Comparison of ENCODE assay signal across 37 mouse cellular contexts in genomic region chr13:61021844-61022243, GRCm38 (mm10). TPM values are rescaled to one million over a fixed set of nuclear protein-coding genes. Genes with fewer than 3 reads are reported as not detected.
"Had no signal": no experiment of that assay in that cellular context is flagged by ENCODE, and none has a peak within 500 bp of the region (broad histone marks: within the 10 kb centered on the region; RNA-seq: fewer than 3 reads in every experiment).

No protein-coding gene starts in this region.

- H3K27me3 ChIP-seq: embryonic facial prominence, embryonic 12.5 days; embryonic facial prominence, embryonic 13.5 days; embryonic facial prominence, embryonic 15.5 days; forebrain, embryonic 12.5 days; forebrain, embryonic 13.5 days; forebrain, embryonic 15.5 days had no signal

- DNase-seq: cerebellum, adult 9-11 months; cerebellum, postnatal 10 days; cerebellum, postnatal 14 days; cerebellum, postnatal 25 days; cerebellum, postnatal 36 days; embryo, embryonic 11 days; forebrain, postnatal 0 days; gastrocnemius, adult 2 months; gastrocnemius, postnatal 10 days; gastrocnemius, postnatal 14 days; gastrocnemius, postnatal 25 days; gastrocnemius, postnatal 36 days; heart, adult 11 months; heart, adult 18-20 months; heart, adult 2 months had no signal

- H3K27ac ChIP-seq: embryonic facial prominence, embryonic 10.5 days; embryonic facial prominence, embryonic 12.5 days; embryonic facial prominence, embryonic 13.5 days; embryonic facial prominence, embryonic 15.5 days; forebrain, embryonic 10.5 days; forebrain, embryonic 12.5 days; forebrain, embryonic 13.5 days; forebrain, embryonic 15.5 days; gastrocnemius, adult 2 months; heart, adult 2 months; heart, embryonic 10.5 days had no signal

- H3K9me3 ChIP-seq: embryonic facial prominence, embryonic 15.5 days had no signal

- H3K4me3 ChIP-seq: embryonic facial prominence, embryonic 10.5 days; embryonic facial prominence, embryonic 12.5 days; embryonic facial prominence, embryonic 13.5 days; embryonic facial prominence, embryonic 15.5 days; erythroblast, embryonic 14.5 days; forebrain, embryonic 10.5 days; forebrain, embryonic 12.5 days; forebrain, embryonic 13.5 days; forebrain, embryonic 15.5 days; gastrocnemius, adult 2 months; heart, adult 2 months; heart, embryonic 10.5 days had no signal

- H3K4me1 ChIP-seq: embryonic facial prominence, embryonic 10.5 days; embryonic facial prominence, embryonic 12.5 days; embryonic facial prominence, embryonic 13.5 days; embryonic facial prominence, embryonic 15.5 days; forebrain, embryonic 10.5 days; forebrain, embryonic 12.5 days; forebrain, embryonic 13.5 days; forebrain, embryonic 15.5 days; heart, embryonic 10.5 days had no signal

- H3K9ac ChIP-seq: embryonic facial prominence, embryonic 12.5 days; embryonic facial prominence, embryonic 13.5 days; embryonic facial prominence, embryonic 15.5 days; forebrain, embryonic 12.5 days; forebrain, embryonic 13.5 days; forebrain, embryonic 15.5 days; forebrain, postnatal 0 days had no signal

- H3K36me3 ChIP-seq: embryonic facial prominence, embryonic 10.5 days; embryonic facial prominence, embryonic 12.5 days; embryonic facial prominence, embryonic 13.5 days; embryonic facial prominence, embryonic 15.5 days; forebrain, embryonic 10.5 days; forebrain, embryonic 12.5 days; forebrain, embryonic 15.5 days; heart, embryonic 10.5 days had no signal

- H3K4me2 ChIP-seq: embryonic facial prominence, embryonic 12.5 days; embryonic facial prominence, embryonic 13.5 days; embryonic facial prominence, embryonic 15.5 days; forebrain, embryonic 12.5 days; forebrain, embryonic 13.5 days; forebrain, embryonic 15.5 days had no signal

RNA-seq across cellular contexts. Expression of gene Ctsj, which starts 16.1 kb away (rescaled TPM):
- total RNA-seq: common myeloid progenitor, adult 5-6 weeks; forebrain, postnatal 0 days; gastrocnemius, adult 2 months; gastrocnemius, adult 8-10 months; gastrocnemius, postnatal 10 days; gastrocnemius, postnatal 14 days; gastrocnemius, postnatal 25 days; gastrocnemius, postnatal 36 days; gastrocnemius, postnatal 4 days; granulocyte monocyte progenitor cell, adult 5-6 weeks; heart, adult 18-20 months; heart, adult 2 months; heart, adult 8-10 months had no signal
- polyA plus RNA-seq: cortical plate, adult 2 months; embryonic facial prominence, embryonic 10.5 days; embryonic facial prominence, embryonic 11.5 days; embryonic facial prominence, embryonic 12.5 days; embryonic facial prominence, embryonic 13.5 days; embryonic facial prominence, embryonic 14.5 days; embryonic facial prominence, embryonic 15.5 days; erythroblast, embryonic 14.5 days; forebrain, embryonic 10.5 days; forebrain, embryonic 11.5 days; forebrain, embryonic 12.5 days; forebrain, embryonic 13.5 days; forebrain, embryonic 14.5 days; forebrain, embryonic 15.5 days; forebrain, embryonic 16.5 days; forebrain, postnatal 0 days; gonadal fat pad, adult 2 months; heart, adult 2 months; heart, embryonic 10.5 days had no signal

RNA-seq across cellular contexts. Expression of gene Ctsq, which starts 18.6 kb away (rescaled TPM):
- total RNA-seq: common myeloid progenitor, adult 5-6 weeks; forebrain, postnatal 0 days; gastrocnemius, adult 2 months; gastrocnemius, adult 8-10 months; gastrocnemius, postnatal 10 days; gastrocnemius, postnatal 14 days; gastrocnemius, postnatal 25 days; gastrocnemius, postnatal 36 days; gastrocnemius, postnatal 4 days; granulocyte monocyte progenitor cell, adult 5-6 weeks; heart, adult 18-20 months; heart, adult 2 months; heart, adult 8-10 months had no signal
- polyA plus RNA-seq: cortical plate, adult 2 months; embryonic facial prominence, embryonic 10.5 days; embryonic facial prominence, embryonic 11.5 days; embryonic facial prominence, embryonic 12.5 days; embryonic facial prominence, embryonic 13.5 days; embryonic facial prominence, embryonic 14.5 days; embryonic facial prominence, embryonic 15.5 days; erythroblast, embryonic 14.5 days; forebrain, embryonic 10.5 days; forebrain, embryonic 11.5 days; forebrain, embryonic 12.5 days; forebrain, embryonic 13.5 days; forebrain, embryonic 14.5 days; forebrain, embryonic 15.5 days; forebrain, embryonic 16.5 days; forebrain, postnatal 0 days; gonadal fat pad, adult 2 months; heart, adult 2 months; heart, embryonic 10.5 days had no signal
